Mouse (Mus musculus): ENCODE data around the gene Actn3. TPM values are rescaled to one million over a fixed set of nuclear protein-coding genes. Genes with fewer than 3 reads are reported as not detected.
A peak's percentile ranks its signal among the peaks of the same experiment; 100 is the strongest.

Actn3 gene
- polyA plus RNA-seq (2012; rRNA removed): 0.06 and 0.32 TPM in 2 replicates

DNA sequence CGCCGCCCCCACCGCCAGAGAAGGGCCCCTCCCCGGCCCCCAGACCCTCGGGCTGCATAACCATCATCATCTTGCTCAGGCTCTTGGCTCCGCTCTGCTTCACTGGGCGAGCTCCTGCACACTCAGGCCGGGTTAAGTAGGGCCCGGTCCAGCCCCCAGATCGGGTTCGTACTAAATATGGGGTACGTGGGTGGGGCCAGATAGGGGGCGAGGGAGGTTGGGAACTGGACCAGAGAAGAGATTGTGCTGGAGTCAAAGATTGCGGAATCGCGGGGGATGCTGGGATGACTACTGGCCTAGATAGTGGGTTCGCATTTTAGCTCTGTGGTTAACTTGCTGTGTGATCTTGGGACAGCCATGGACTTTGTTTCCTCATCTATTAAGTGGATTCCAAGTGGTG lies at the start of gene Actn3:
Actn3 (minus strand) TSS at position 125 of the 400 bp plus-strand sequence.
- H3K4me3 ChIP-seq (ENCODE audit: extremely low read depth, insufficient read depth, insufficient read length): peak within 1 kb of the TSS; percentile 94
- H3K36me3 ChIP-seq (ENCODE audit: control insufficient read depth, insufficient read depth, low read length): no peaks in the 10 kb centered on the region
- peak within 1 kb of the TSS; percentile 14; the same call in 1 of the 2 replicates for H3K27ac ChIP-seq (ENCODE audit: insufficient read depth, low read length)
- peaks cover 4% of the 10 kb centered on the region; the same call in 1 of the 2 replicates for H3K4me1 ChIP-seq (ENCODE audit: control insufficient read depth, insufficient read depth, insufficient read length)
- TF ChIP-seq POLR2A (IDR thresholded peaks at IDR 0.05; ENCODE audit: low read depth, low read length) (no peak), CTCF (IDR thresholded peaks at IDR 0.05; ENCODE audit: extremely low read depth, insufficient read depth, insufficient read length, insufficient replicate concordance) (no peak)
- DNase-seq (ENCODE audit: low read depth in 1 of 2, low spot score in 2 of 2): no peak
- no peaks in the 10 kb centered on the region for H3K27me3 ChIP-seq (ENCODE audit: control insufficient read depth, insufficient read depth, low read length)
- WGBS: 15% methylated on average over 17 of the region's 17 CpGs

DNA sequence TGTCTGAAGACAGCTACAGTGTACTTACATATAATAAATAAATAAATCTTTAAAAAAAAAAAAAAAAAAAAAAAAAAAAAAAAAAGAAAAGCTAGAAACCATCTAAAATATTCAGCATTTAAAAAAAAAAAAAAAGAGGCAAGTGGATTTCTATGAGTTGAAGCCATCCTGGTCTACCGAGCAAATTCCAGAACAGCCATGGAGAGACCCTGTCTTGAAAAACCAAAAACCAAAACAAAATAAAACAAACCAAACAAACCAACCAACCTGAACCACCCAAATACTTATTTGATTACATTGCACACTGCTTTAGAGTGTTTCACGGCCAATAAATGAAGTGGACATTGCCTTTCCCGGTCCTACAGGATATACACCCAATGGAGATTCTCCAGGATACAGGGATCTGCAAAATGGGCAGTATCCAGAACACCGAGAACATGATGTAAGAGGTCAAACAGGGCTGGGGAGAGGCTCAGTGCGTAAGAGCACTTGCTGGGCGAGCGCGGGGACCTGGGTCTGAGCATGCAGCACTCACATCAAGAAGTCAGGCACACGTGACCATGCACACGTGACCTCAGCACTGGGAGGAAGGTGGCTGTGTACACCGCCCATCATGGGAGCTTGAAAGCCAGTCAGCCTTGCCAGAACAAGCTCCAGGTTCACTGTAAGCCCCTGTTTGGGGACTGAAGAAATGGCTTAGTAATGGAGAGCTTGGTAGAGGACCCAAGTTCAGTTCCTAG lies 47.6 kb upstream of the Actn3 start:
- TF ChIP-seq CTCF (IDR thresholded peaks at IDR 0.05; ENCODE audit: extremely low read depth, insufficient read depth, insufficient read length, insufficient replicate concordance): no peak
- no peak for TF ChIP-seq POLR2A (IDR thresholded peaks at IDR 0.05; ENCODE audit: low read depth, low read length)
- H3K27ac ChIP-seq (ENCODE audit: insufficient read depth, low read length): no peak overlapping the region
- H3K4me3 ChIP-seq (ENCODE audit: extremely low read depth, insufficient read depth, insufficient read length): no peak overlapping the region
- 95% methylated on average over 11 of the region's 11 CpGs for WGBS
- H3K36me3 ChIP-seq (ENCODE audit: control insufficient read depth, insufficient read depth, low read length): peaks cover 31% of the 10 kb centered on the region
- no peak for DNase-seq (ENCODE audit: low read depth in 1 of 2, low spot score in 2 of 2)
- no peaks in the 10 kb centered on the region for H3K27me3 ChIP-seq (ENCODE audit: control insufficient read depth, insufficient read depth, low read length)
- H3K4me1 ChIP-seq (ENCODE audit: control insufficient read depth, insufficient read depth, insufficient read length): peaks cover 3% of the 10 kb centered on the region; the same call in 1 of the 2 replicates

DNA sequence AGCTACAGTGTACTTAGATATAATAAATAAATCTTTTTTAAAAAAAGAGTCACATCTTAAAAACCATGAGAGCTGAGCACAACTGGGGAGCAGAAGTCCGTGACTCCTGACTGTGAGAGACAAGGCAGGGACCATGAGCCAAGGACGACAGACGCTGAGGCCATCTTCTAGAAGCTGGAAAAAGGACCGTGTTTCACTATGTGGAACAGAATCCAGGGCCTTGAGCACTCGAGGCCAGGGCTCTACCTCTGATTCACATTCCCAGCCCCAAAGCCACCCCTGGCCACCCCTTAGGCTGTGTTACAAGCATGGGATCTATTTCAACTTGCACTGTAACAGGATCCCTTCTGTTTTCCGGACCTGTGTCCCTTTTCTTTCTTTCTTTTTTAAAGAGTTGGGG lies 41.9 kb upstream of the Actn3 start:
- WGBS: 86% methylated on average over 6 of the region's 6 CpGs
- Histone ChIP-seq H3K4me1 (ENCODE audit: control insufficient read depth, insufficient read depth, insufficient read length) (no peaks in the 10 kb centered on the region), H3K27ac (ENCODE audit: insufficient read depth, low read length) (no peak overlapping the region), H3K27me3 (ENCODE audit: control insufficient read depth, insufficient read depth, low read length) (no peaks in the 10 kb centered on the region), H3K4me3 (ENCODE audit: extremely low read depth, insufficient read depth, insufficient read length) (no peak overlapping the region), H3K36me3 (ENCODE audit: control insufficient read depth, insufficient read depth, low read length) (peaks cover 66% of the 10 kb centered on the region)
- no peak for TF ChIP-seq CTCF (IDR thresholded peaks at IDR 0.05; ENCODE audit: extremely low read depth, insufficient read depth, insufficient read length, insufficient replicate concordance)
- no peak for TF ChIP-seq POLR2A (IDR thresholded peaks at IDR 0.05; ENCODE audit: low read depth, low read length)
- DNase-seq (ENCODE audit: low read depth in 1 of 2, low spot score in 2 of 2): no peak

DNA sequence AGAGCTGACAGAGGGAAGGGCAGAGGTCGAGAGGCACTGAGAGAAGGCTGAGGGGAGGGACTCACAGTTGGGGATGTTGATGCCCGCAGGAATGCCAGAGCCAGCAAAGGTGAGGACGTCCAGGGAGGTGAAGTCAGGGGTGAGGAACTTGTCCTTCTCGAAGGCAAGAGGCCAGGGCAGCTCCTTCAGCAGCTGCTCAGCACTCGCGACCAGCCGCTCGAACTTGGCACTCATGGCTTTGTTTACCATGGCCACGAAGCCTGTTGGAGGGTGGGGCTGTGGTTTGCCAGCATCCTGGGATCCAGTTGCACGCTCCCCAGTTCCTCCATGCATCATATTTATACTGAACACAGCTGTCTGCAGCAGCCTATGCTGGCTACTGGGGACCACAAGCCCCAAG lies 39.1 kb upstream of the Actn3 start:
- TF ChIP-seq POLR2A (IDR thresholded peaks at IDR 0.05; ENCODE audit: low read depth, low read length): no peak
- TF ChIP-seq CTCF (IDR thresholded peaks at IDR 0.05; ENCODE audit: extremely low read depth, insufficient read depth, insufficient read length, insufficient replicate concordance): no peak
- no peaks in the 10 kb centered on the region for H3K4me1 ChIP-seq (ENCODE audit: control insufficient read depth, insufficient read depth, insufficient read length)
- 85% methylated on average over 10 of the region's 10 CpGs for WGBS
- DNase-seq (ENCODE audit: low read depth in 1 of 2, low spot score in 2 of 2): no peak
- peaks cover 66% of the 10 kb centered on the region for H3K36me3 ChIP-seq (ENCODE audit: control insufficient read depth, insufficient read depth, low read length)
- no peak overlapping the region for H3K4me3 ChIP-seq (ENCODE audit: extremely low read depth, insufficient read depth, insufficient read length)
- H3K27ac ChIP-seq (ENCODE audit: insufficient read depth, low read length): no peak overlapping the region
- H3K27me3 ChIP-seq (ENCODE audit: control insufficient read depth, insufficient read depth, low read length): no peaks in the 10 kb centered on the region

DNA sequence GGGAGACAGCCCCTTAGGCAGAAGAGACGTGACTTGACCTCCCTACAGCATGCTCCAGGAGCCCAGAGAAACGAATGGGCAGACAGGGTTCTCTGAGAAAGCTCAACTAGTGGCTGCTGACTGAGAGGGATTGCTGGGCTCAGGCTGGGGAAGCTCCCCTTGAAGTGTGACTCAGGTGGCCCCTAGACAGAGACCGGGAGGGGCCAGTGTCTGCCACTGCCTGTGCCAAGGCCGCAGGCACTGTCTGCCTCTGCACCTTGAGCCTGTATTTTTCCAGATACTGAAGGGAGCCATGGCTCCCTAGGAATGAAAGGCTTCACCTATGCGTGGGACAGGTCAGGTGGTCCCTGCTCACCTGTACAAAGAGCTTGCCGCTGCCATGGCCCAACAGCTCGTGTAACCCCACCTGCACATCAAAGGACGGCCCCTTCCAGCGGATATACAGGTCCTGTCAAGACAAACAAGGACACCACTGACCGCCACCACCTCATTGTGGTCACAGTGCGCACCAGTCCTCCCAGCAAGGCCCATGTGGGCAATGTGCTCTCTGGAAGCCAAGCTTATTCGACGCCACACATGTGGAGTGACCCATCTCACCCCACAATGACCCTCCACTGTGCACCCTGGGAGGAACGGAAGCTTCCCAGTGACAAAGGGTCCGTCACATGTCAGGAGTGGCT lies 38.4 kb upstream of the Actn3 start:
- DNase-seq (ENCODE audit: low read depth in 1 of 2, low spot score in 2 of 2): no peak
- Histone ChIP-seq H3K36me3 (ENCODE audit: control insufficient read depth, insufficient read depth, low read length) (peaks cover 61% of the 10 kb centered on the region), H3K27ac (ENCODE audit: insufficient read depth, low read length) (no peak overlapping the region), H3K27me3 (ENCODE audit: control insufficient read depth, insufficient read depth, low read length) (no peaks in the 10 kb centered on the region), H3K4me1 (ENCODE audit: control insufficient read depth, insufficient read depth, insufficient read length) (no peaks in the 10 kb centered on the region), H3K4me3 (ENCODE audit: extremely low read depth, insufficient read depth, insufficient read length) (no peak overlapping the region)
- TF ChIP-seq CTCF (IDR thresholded peaks at IDR 0.05; ENCODE audit: extremely low read depth, insufficient read depth, insufficient read length, insufficient replicate concordance) (no peak), POLR2A (IDR thresholded peaks at IDR 0.05; ENCODE audit: low read depth, low read length) (no peak)
- WGBS: 96% methylated on average over 15 of the region's 15 CpGs

DNA sequence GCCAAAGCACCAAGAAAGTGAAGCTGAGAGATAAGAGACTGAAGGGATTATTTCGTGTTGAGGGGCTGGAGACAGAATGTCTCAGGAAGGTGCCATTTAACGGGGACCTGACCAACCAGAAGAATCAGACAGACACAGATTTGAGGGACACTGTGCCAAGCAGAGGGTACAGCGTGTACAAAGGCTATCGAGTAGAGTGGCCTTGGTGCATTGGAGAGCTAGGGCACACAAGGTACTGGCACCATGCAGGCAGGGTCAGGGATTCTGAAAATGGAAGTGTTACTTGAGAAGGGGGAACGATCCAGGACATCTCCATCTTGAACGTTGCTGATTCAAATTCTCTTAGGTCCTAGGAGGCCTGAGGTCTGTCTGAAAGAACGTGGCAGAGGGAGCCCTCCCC lies 31.7 kb upstream of the Actn3 start:
- 92% methylated on average over 7 of the region's 7 CpGs for WGBS
- no peak overlapping the region for H3K27ac ChIP-seq (ENCODE audit: insufficient read depth, low read length)
- TF ChIP-seq POLR2A (IDR thresholded peaks at IDR 0.05; ENCODE audit: low read depth, low read length): no peak
- TF ChIP-seq CTCF (IDR thresholded peaks at IDR 0.05; ENCODE audit: extremely low read depth, insufficient read depth, insufficient read length, insufficient replicate concordance): no peak
- H3K4me3 ChIP-seq (ENCODE audit: extremely low read depth, insufficient read depth, insufficient read length): no peak overlapping the region
- no peak for DNase-seq (ENCODE audit: low read depth in 1 of 2, low spot score in 2 of 2)
- no peaks in the 10 kb centered on the region for H3K27me3 ChIP-seq (ENCODE audit: control insufficient read depth, insufficient read depth, low read length)
- H3K4me1 ChIP-seq (ENCODE audit: control insufficient read depth, insufficient read depth, insufficient read length): peaks cover 2% of the 10 kb centered on the region; the same call in 1 of the 2 replicates
- H3K36me3 ChIP-seq (ENCODE audit: control insufficient read depth, insufficient read depth, low read length): peaks cover 21% of the 10 kb centered on the region
